Mouse (Mus musculus): ENCODE measurements around the gene P2ry2.

The P2ry2 gene

GRCm38 (mm10) chr7:101027623-101028443 is 15.2 kb upstream of the P2ry2 start:
- no peak for DNase-seq (ENCODE audit: low spot score in 2 of 2)

GRCm38 (mm10) chr7:101026836-101027235 is 14.2 kb upstream of the P2ry2 start:
- DNase-seq (ENCODE audit: low spot score in 2 of 2): no peak

DNA sequence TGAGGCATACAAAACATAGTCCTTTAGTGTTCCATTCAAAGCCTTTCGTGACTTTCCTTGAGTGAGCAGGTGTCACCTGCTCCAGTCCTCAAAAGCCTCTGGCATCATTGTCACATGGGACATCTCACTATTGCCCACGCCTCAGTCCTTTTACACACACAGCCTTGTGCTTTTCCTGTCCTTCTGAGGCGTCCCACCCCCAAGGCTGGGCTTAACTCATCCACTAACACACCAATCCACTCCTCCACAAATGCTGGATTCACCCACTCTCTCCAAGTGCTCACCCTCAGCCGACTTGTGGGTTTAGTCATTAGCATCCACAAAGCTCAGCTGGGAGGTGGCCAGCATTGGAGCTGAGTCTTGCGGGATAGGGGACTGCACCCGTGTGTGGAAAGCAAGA is 4.8 kb upstream of the P2ry2 start:
- peak in 1 of 2 experiments; percentile 48 for DNase-seq (ENCODE audit: low spot score in 2 of 2)

DNA sequence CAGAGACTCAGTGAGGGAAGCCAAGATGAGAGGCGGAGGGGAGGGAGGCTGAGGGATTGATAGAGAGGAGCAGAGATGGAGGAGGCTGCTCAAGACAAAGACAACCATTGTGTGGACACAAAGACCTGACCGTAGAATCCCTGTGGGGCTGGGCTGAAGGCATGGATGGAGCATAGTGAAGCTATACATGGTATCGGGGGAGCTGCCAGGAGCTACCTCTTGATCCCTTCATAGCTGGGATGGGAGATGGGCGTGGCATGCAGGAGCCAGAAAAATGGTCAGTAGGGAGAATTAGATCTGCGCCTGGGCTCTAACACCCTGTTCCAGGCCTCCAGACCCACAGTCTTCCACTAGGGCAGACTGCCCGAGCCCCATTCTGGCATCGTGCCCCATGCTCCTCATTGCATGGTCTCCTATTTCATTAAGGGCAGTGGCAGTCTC is 4.4 kb upstream of the P2ry2 start:
- DNase-seq (ENCODE audit: low spot score in 2 of 2): peak in 1 of 2 experiments; percentile 28

GRCm38 (mm10) chr7:101014985-101015384 is 2.3 kb upstream of the P2ry2 start:
- no peak for DNase-seq (ENCODE audit: low spot score in 2 of 2)

DNA sequence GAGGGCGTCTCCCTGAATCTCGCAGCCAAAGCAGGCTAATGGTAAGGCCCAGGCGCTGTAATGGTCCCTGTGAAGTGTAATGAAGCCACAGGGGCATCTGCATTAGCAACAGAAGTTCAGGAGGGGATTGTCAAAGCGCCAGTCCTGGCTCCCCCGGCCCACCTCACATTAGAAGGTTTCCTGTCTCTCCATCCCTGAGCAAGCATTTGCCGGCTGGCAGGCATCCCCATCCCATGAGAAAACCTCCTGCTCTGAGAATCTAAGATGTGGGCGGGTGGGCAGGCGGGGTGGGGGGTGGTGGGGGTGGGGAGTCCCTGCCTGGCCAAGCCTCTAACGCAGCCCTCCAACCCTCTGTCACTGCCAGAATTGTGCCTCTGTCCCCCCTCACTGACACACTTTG is 1.4 kb upstream of the P2ry2 start:
- DNase-seq (ENCODE audit: low spot score in 2 of 2): no peak

DNA sequence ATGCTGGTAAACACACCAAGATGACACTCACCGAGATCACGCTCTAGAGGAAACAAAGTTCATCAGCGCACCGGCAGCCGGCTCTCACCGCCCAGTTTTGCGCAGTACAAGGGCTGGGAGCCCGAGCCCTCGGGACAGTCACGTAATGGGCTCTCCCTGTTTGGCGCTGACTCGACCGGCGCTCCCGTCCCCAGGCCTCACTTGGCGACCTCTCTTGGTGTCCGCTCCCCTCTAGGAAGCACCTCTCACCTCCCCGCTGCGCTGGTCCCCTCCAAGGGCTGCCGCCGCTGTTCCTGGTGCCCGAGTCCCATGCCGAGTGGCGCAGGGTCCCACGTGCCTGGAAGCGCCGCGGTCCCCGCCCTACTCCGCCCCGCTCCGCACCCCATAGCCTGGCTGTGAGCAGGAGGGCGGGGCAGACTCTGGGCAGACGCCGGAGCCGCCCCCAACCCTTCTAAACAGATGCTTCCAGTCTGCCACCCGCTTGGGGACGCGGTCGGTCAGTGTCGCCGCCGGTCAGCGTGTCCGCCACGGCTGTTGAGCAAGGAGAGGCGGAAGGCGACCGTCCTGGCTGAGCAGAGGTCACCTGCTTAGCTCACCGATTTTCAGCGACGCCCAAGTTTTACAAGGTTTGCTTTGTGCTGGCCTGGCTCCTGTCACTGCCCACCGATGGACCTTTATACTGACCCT is 842 bp downstream of the P2ry2 start:
- peak in 1 of 2 experiments; percentile 24 for DNase-seq (ENCODE audit: low spot score in 2 of 2)

DNA sequence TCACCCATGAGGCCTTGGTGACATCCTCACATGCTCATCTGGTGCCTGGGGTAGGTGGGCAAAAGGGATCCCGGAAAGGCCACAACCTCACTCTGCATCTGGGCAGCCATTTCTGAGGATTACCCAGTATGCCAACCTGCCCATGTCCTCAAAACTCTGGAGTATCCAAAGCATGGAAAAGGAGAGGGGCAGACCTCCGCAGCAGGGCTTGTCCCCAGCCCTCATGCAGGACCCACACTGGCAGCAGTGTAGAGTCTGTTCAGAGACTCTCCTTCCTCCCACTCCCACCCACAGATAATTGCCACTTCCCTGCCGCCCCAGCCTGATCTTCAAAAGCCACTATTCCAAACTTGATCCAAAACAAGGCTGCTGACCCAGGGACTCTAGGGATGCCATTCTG is 1.9 kb downstream of the P2ry2 start:
- no peak for DNase-seq (ENCODE audit: low spot score in 2 of 2)

- DNase-seq (ENCODE audit: low spot score in 2 of 2): no peak
These were observed 6.5 kb downstream of the P2ry2 start for GRCm38 (mm10) chr7:101006201-101006600.

GRCm38 (mm10) chr7:101005119-101005518 is 7.5 kb downstream of the P2ry2 start:
- no peak for DNase-seq (ENCODE audit: low spot score in 2 of 2)

DNA sequence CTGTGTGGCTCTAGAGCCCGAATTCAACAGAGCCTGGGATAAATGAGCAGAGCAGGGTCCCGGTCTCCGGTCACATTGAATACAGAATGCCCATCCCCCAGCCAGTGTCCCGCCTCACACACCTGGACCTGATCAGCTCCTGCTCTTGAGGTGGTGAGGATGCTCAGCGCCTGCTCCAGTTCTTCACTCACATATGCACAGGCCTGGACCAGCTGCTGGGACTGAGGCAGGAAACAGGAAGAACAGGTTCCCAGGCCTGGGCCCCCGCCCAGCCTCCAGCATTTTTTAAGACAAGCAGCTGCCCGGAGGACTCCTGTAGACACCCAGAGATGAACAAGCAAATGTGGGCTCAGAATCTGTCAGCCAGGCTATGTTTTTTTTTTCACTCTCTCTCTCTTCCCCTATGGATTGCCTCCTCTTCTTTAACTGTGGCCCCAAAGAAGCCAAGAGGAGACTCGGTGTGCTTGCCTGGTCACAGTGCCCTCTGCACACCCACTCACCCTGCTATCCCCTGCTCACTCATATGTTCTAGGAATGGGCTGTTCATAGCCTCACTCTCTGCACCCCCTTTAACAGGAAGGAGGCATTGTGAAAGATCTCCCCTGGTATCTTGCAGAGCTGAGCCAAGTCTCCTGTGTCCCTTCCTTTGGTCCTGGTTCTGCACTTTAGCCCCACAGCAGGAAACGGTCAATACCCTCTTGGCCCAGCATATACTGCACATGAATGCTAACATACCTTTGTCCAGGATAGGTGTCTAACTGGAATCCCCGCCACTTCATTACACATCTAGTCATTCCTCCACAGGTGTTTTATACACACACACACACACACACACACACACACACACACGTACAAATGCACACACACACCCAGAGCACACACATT is 9.0 kb downstream of the P2ry2 start:
- DNase-seq (ENCODE audit: low spot score in 2 of 2): no peak

GRCm38 (mm10) chr7:101002274-101002673 is 10.4 kb downstream of the P2ry2 start:
- DNase-seq (ENCODE audit: low spot score in 2 of 2): no peak

GRCm38 (mm10) chr7:100999623-101000022 is 13.0 kb downstream of the P2ry2 start:
- no peak for DNase-seq (ENCODE audit: low spot score in 2 of 2)

DNA sequence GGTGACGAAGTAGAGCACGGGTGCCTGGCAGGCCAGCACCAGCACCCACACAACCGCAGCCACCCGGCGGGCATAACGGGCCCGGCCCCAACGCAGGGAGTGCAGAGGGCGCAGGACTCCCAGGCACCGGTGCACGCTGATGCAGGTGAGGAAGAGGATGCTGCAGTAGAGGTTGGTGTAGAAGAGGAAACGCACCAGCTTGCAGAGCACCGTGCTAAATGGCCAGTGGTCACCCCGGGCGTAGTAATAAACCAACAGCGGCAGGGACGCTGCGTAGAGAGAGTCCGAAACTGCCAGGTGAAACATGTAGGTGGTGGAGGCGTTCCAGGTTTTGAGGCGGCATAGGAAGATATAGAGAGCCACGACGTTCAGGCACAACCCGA is 14.1 kb downstream of the P2ry2 start:
- DNase-seq (ENCODE audit: low spot score in 2 of 2): no peak

DNA sequence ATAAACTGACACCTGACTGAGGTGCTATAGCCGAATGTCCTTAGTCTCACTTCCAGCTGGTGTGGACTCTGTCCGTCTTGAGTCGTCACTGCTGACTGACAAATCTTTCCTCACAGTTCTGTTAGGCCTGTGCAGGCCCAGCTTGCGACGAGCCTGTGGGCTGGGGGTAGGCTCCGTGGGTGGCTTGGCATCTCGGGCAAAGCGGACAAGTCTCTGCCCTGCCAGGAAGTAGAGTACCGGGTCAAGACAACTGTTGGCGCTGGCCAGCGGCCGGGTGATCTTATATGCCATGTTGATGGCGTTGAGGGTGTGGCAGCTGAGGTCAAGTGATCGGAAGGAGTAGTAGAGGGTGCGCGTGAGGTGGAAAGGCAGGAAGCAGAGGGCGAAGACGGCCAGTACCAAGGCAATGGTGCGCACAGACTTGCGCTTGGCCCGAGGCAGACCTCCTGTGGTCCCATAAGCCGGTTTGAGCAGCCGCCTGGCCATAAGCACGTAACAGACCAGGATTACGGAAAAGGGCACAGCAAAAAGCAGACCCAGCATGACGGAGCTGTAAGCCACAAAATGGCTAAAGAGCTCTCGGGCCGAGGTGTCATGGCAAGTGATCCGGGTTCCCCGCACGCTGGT is 14.6 kb downstream of the P2ry2 start:
- DNase-seq (ENCODE audit: low spot score in 2 of 2): no peak

GRCm38 (mm10) chr7:100997215-100997614 is 15.5 kb downstream of the P2ry2 start:
- no peak for DNase-seq (ENCODE audit: low spot score in 2 of 2)

DNA sequence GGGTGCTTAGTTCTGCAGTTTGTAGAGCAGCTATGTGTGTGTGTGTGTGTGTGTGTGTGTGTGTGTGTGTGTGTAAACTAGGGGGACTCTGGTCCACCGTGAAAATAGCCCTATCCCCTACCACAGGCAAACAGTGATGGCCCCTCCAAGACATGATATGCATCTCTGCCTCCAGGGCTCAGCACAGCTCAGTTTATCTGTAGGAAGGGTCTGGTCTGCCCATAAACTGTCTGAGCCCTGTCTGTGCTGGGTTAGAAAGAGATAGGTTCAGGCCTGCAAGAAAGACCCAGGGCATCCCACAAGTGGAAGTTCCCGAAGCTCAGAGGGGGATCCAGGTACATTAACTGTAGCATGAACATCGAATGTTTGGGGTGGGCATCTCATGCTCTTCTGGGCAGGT is 16.7 kb downstream of the P2ry2 start:
- DNase-seq (ENCODE audit: low spot score in 2 of 2): no peak

DNA sequence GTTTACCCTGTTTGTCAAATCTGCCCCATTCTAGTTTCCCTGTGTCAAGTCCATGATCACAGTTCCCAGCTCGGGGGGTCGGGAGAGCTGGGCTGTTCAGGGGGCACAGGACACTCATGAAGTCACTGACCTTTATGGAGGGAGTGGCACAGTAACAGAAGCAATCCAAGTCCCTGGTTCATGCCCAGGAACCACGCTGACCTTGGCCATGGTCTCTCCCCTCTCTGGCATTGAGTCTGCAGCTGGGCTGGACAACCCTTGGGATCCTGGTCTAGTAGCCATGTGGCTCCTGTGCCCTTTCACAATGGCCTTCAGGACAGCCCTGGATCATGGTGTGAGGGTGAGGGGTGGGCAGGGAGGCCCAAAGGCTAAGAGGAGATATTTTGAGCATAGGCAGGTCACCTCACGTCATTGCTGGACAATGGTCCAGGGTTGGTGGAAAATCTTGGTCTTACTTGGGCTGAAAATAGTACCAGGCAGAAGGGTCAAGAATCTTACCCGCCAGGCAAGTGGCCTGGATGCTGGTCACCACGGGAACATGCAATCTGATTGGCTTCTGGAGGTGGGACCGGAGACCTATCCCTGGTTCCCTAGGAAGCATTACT is 17.3 kb downstream of the P2ry2 start:
- DNase-seq (ENCODE audit: low spot score in 2 of 2): no peak

DNA sequence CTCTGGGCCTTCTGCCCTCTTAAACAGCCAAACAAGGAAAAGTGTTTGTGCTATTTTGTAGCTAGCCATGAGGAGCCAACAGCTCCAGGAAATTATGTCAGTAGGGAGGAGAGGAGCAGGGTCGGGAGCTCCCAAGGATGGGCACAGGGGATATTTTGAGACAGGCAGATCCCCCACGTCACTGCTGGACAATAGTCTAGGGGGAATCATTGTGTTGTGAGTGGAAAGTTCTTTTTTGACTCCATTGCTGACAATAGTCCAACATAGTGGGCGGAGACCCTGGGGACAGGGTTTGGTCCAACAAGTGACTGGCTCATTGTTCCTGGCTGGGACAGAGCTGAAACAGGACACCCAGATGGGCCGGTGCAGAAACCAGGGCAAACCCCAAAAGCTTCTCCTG is 19.5 kb downstream of the P2ry2 start:
- DNase-seq (ENCODE audit: low spot score in 2 of 2): no peak

- DNase-seq (ENCODE audit: low spot score in 2 of 2): no peak
These were observed 20.7 kb downstream of the P2ry2 start for GRCm38 (mm10) chr7:100991972-100992371.

DNA sequence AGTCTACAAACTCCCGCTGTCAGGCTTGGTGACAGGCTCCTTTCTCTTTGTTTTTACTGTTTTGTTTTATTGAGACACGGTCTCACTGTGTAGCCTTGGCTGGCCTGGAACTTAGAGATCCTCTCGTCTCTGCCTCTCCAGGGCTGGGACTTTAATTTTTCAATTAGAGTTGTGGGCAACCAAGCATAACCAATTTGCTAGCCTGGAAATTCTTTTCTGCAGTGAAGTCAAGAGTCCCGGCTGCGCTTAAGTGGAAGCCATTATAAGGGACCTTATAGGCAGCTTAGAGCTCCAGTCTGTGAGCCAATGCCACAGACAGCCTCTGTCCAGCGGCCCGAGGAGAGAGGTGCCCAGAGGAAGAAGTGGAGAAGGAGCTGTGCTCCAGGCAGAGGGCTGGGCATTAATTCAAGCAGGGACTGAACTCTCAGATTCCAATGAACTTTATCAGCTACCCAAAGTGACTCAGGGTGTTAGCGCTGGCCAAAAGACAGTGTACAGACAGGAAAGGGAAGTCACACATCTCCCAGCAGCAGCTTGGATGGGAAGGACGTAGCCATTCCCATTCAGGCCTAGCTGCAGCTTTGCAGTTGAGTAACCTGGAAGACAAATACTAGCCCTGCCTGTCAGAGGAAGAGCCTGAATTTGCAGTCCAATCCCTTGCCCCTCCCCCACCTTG is 21.9 kb downstream of the P2ry2 start:
- no peak for DNase-seq (ENCODE audit: low spot score in 2 of 2)

Data from left cerebral cortex, adult 9 months (tissue).